Mouse (Mus musculus) limb, embryonic 12.5 days (tissue): ENCODE measurements around the gene Rab9. TPM values are rescaled to one million over a fixed set of nuclear protein-coding genes. Genes with fewer than 3 reads are reported as not detected.

Experiments
- ATAC-seq: fragments of 200-750 bp; cut with Nextera tagmentation; 2 replicates; pipeline ENCODE4 v1.8.0; 2017; ENCODE audit warnings: low read depth, moderate TSS enrichment; ENCODE audit not compliant: insufficient number of reproducible peaks, insufficient read depth, low FRiP score, low TSS enrichment
- H3K27ac ChIP-seq: fragments of 300-500 bp; sonication (generic); 2 replicates; pipeline ENCODE4 v1.5.1; 2016; ENCODE audit warnings: mild to moderate bottlenecking, moderate library complexity
- H3K27me3 ChIP-seq: fragments of 300-500 bp; sonication (generic); 2 replicates; pipeline ENCODE4 v1.6.1; 2016; ENCODE audit warnings: mild to moderate bottlenecking, moderate library complexity
- H3K36me3 ChIP-seq: fragments of 300-500 bp; sonication (generic); 2 replicates; pipeline ENCODE4 v1.6.1; 2016; ENCODE audit warnings: mild to moderate bottlenecking, moderate library complexity
- H3K4me1 ChIP-seq: fragments of 300-500 bp; sonication (generic); replicated peaks from 2 replicates; pipeline ENCODE4 v1.6.1; 2016
- H3K4me2 ChIP-seq: fragments of 300-500 bp; sonication (generic); 2 replicates; pipeline ENCODE4 v1.6.1; 2016; ENCODE audit warnings: mild to moderate bottlenecking, moderate library complexity
- H3K4me3 ChIP-seq: fragments of 300-500 bp; sonication (generic); replicated peaks from 2 replicates; pipeline ENCODE4 v1.5.1; 2016; ENCODE audit warnings: mild to moderate bottlenecking
- H3K9ac ChIP-seq: fragments of 300-500 bp; sonication (generic); replicated peaks from 2 replicates; pipeline ENCODE4 v1.6.1; 2016; ENCODE audit warnings: mild to moderate bottlenecking, moderate library complexity
- H3K9me3 ChIP-seq: fragments of 300-500 bp; sonication (generic); 2 replicates; pipeline ENCODE4 v1.6.1; 2016; ENCODE audit warnings: mild to moderate bottlenecking, moderate library complexity
- WGBS: fragments of 180-500 bp; shearing (Covaris S2); methylation state at CpG from one replicate; pipeline ENCODE4 v1.1.7; 2016; 5-methylcytosine and 5-hydroxymethylcytosine counted together
- polyA plus RNA-seq: library from polyadenylated mRNA; unstranded; fragments of >200 nt; fragmentation: Nextera tagmentation; extraction: Ambion mirVana; gene quantifications from 2 replicates; pipeline ENCODE4 v1.2.1, GENCODE M21; 2016

Gene Rab9
- polyA plus RNA-seq, 1 experiment from 2014 or later, result 58.0 TPM

- Histone ChIP-seq H3K4me2 (peak overlapping the region; percentile 54), H3K4me1 (no peaks in the 10 kb centered on the region; the same call in 1 of the 2 replicates), H3K9me3 (no peaks in the 10 kb centered on the region), H3K27me3 (peaks cover 17% of the 10 kb centered on the region), H3K27ac (peak overlapping the region; percentile 98), H3K4me3 (peak overlapping the region; percentile 47), H3K36me3 (peaks cover 3% of the 10 kb centered on the region), H3K9ac (peak overlapping the region; percentile 69)
- WGBS, result 16% methylated on average over 65 of the region's 65 CpGs
- ATAC-seq, result peak; percentile 96
Measured at GRCm38 (mm10) chrX:166509761-166510738, 30.4 kb upstream of the Rab9 start.

GRCm38 (mm10) chrX:166504421-166504820, 24.8 kb upstream of the Rab9 start:
- Histone ChIP-seq H3K4me3 (no peak overlapping the region), H3K9ac (no peak overlapping the region), H3K36me3 (peaks cover 18% of the 10 kb centered on the region), H3K4me2 (no peak overlapping the region), H3K27ac (no peak overlapping the region), H3K27me3 (peaks cover 7% of the 10 kb centered on the region; the same call in 1 of the 2 replicates), H3K9me3 (no peaks in the 10 kb centered on the region), H3K4me1 (no peaks in the 10 kb centered on the region)
- 80% methylated on average over 1 of the region's 2 CpGs for WGBS
- ATAC-seq, result no peak

- H3K4me3 ChIP-seq, result no peak overlapping the region
- H3K4me1 ChIP-seq, result no peaks in the 10 kb centered on the region
- no peak overlapping the region for H3K9ac ChIP-seq
- H3K4me2 ChIP-seq, result no peak overlapping the region
- peaks cover 8% of the 10 kb centered on the region; the same call in 1 of the 2 replicates for H3K27me3 ChIP-seq
- 88% methylated on average over 1 of the region's 1 CpGs for WGBS
- no peak for ATAC-seq
- H3K27ac ChIP-seq, result no peak overlapping the region
- H3K36me3 ChIP-seq, result peaks cover 12% of the 10 kb centered on the region; the same call in 1 of the 2 replicates
- H3K9me3 ChIP-seq, result no peaks in the 10 kb centered on the region
Measured at GRCm38 (mm10) chrX:166499496-166500190, 20.0 kb upstream of the Rab9 start.

- Histone ChIP-seq H3K9ac (no peak overlapping the region), H3K4me3 (no peak overlapping the region), H3K4me2 (no peak overlapping the region), H3K27ac (no peak overlapping the region), H3K27me3 (peaks cover 5% of the 10 kb centered on the region; the same call in 1 of the 2 replicates), H3K4me1 (no peaks in the 10 kb centered on the region), H3K9me3 (no peaks in the 10 kb centered on the region), H3K36me3 (peaks cover 2% of the 10 kb centered on the region; the same call in 1 of the 2 replicates)
- no peak for ATAC-seq
- WGBS, result 85% methylated on average over 4 of the region's 4 CpGs
Measured at GRCm38 (mm10) chrX:166497771-166498170, 18.1 kb upstream of the Rab9 start.

- Histone ChIP-seq H3K27me3 (0 out of 2 replicates have a peak, but pooled peaks cover 6% of the 10 kb centered on the region), H3K36me3 (no peaks in the 10 kb centered on the region), H3K27ac (no peak overlapping the region), H3K9ac (no peak overlapping the region), H3K4me3 (no peak overlapping the region), H3K9me3 (no peaks in the 10 kb centered on the region), H3K4me2 (no peak overlapping the region), H3K4me1 (no peaks in the 10 kb centered on the region)
- WGBS, result 92% methylated on average over 2 of the region's 2 CpGs
- ATAC-seq, result no peak
Measured at GRCm38 (mm10) chrX:166495052-166495451, 15.4 kb upstream of the Rab9 start.

- WGBS, result 22% methylated on average over 28 of the region's 28 CpGs
- peak overlapping the region; percentile 70 for H3K9ac ChIP-seq
- H3K4me1 ChIP-seq, result 0 out of 2 replicates have a peak, but pooled peaks cover 4% of the 10 kb centered on the region
- H3K4me3 ChIP-seq, result peak overlapping the region; percentile 56
- H3K27me3 ChIP-seq, result peaks cover 33% of the 10 kb centered on the region
- no peaks in the 10 kb centered on the region for H3K9me3 ChIP-seq
- H3K36me3 ChIP-seq, result no peaks in the 10 kb centered on the region; the same call in 1 of the 2 replicates
- H3K4me2 ChIP-seq, result peak overlapping the region; percentile 55
- ATAC-seq, result peak; percentile 16; the same call in 1 of the 2 replicates
- H3K27ac ChIP-seq, result peak overlapping the region; percentile 77; the same call in 1 of the 2 replicates
Measured at GRCm38 (mm10) chrX:166478631-166479364, 869 bp downstream of the Rab9 start.

GRCm38 (mm10) chrX:166477393-166477792, 2.3 kb downstream of the Rab9 start:
- WGBS, result 55% methylated on average over 6 of the region's 6 CpGs
- peak overlapping the region; percentile 55 for H3K4me2 ChIP-seq

GRCm38 (mm10) chrX:166472612-166473011, 7.1 kb downstream of the Rab9 start:
- Histone ChIP-seq H3K27ac (no peak overlapping the region), H3K4me3 (no peak overlapping the region), H3K36me3 (peaks cover 4% of the 10 kb centered on the region; the same call in 1 of the 2 replicates), H3K4me1 (0 out of 2 replicates have a peak, but pooled peaks cover 4% of the 10 kb centered on the region), H3K4me2 (no peak overlapping the region), H3K27me3 (peaks cover 35% of the 10 kb centered on the region), H3K9me3 (no peaks in the 10 kb centered on the region), H3K9ac (no peak overlapping the region)
- no peak for ATAC-seq
- 82% methylated on average over 6 of the region's 6 CpGs for WGBS

More at GRCm38 (mm10) chrX:166477393-166477792, 2.3 kb downstream of the Rab9 start:
- Histone ChIP-seq H3K27me3 (peaks cover 30% of the 10 kb centered on the region), H3K36me3 (no peaks in the 10 kb centered on the region; the same call in 1 of the 2 replicates), H3K4me1 (0 out of 2 replicates have a peak, but pooled peaks cover 4% of the 10 kb centered on the region), H3K9me3 (no peaks in the 10 kb centered on the region), H3K9ac (no peak overlapping the region), H3K27ac (no peak overlapping the region), H3K4me3 (0 out of 2 replicates have a peak overlapping the region, but pooled peaks have one; percentile 7)
- ATAC-seq, result no peak

- Histone ChIP-seq H3K27me3 (peaks cover 18% of the 10 kb centered on the region), H3K27ac (no peak overlapping the region), H3K4me2 (no peak overlapping the region), H3K9me3 (no peaks in the 10 kb centered on the region), H3K9ac (no peak overlapping the region), H3K36me3 (0 out of 2 replicates have a peak, but pooled peaks cover 4% of the 10 kb centered on the region), H3K4me1 (no peaks in the 10 kb centered on the region; the same call in 1 of the 2 replicates), H3K4me3 (no peak overlapping the region)
- 98% methylated on average over 7 of the region's 7 CpGs for WGBS
- no peak for ATAC-seq
Measured at GRCm38 (mm10) chrX:166468321-166468720, 11.3 kb downstream of the Rab9 start.

- no peaks in the 10 kb centered on the region for H3K9me3 ChIP-seq
- ATAC-seq, result no peak
- H3K27ac ChIP-seq, result no peak overlapping the region
- H3K4me2 ChIP-seq, result no peak overlapping the region
- WGBS, result 100% methylated on average over 1 of the region's 1 CpGs
- H3K4me1 ChIP-seq, result no peaks in the 10 kb centered on the region
- no peak overlapping the region for H3K4me3 ChIP-seq
- no peak overlapping the region for H3K9ac ChIP-seq
- H3K27me3 ChIP-seq, result peaks cover 16% of the 10 kb centered on the region
- peaks cover 8% of the 10 kb centered on the region; the same call in 1 of the 2 replicates for H3K36me3 ChIP-seq
Measured at GRCm38 (mm10) chrX:166455525-166455924, 24.1 kb downstream of the Rab9 start.
